Mouse (Mus musculus) embryo, embryonic 11 days (tissue): ENCODE results near the gene Snap47.

Experiments
- DNase-seq: peaks from one replicate; pipeline ENCODE4 v3.0.0-alpha.2; 2015

The Snap47 gene

DNA sequence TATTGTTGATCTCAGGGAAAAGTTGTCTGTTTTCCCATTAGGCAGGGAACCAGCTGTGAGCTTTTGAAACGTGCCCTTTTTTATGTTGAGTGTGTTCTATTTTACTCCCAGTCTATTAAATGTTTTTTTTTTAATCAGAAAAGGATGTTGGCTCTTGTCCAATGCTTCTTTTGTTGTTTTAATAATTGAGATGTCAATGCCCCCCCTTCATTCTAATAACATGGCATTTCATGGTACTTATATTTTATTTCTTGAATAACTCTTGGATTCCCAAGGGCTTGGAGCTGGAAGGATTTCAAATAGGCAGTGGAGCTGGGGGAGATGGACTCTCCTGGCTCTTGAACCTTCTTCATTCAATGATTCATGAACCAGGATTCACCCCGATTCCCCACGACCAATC is 85.0 kb downstream of the Snap47 start:
- no peak for DNase-seq

DNA sequence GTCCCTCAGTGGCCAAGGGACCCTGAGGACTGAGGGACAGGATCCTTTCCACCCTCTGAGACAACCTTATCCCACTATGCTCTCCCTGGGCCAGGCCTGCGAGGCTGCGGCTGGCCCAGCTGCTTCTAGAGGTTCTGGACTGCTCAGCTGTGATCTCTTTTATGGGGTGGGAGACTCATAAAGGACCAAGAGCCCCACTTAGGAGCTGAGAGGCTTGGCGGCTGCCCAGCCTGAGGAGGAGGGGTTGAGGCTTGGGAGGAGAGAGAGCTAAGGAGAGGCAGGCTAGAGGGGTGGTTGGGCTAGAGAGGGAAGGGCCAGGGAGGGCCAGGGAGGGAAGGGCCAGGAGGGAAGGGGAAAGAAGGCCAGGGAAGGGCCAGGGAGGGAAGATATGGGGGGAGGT is 86.6 kb downstream of the Snap47 start:
- no peak for DNase-seq

DNA sequence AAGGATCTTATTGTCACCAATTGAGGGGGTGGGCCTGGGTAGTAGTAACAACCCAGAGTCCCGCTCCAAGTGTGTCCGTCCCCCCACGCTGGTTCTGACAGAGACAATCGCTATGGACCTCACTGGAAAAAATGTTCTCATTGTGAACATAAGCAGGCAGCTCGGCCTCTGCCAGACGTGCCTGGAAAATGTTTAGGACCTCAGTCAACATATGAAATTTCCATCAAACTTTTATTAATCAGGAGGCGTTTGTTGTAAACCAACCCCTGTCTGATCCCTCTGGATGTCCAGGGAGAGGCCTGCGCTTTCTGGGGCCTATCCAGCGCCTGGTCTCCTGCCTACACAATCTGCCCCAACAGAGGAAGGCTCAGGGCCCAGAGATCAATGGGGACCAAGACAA is 87.0 kb downstream of the Snap47 start:
- DNase-seq = no peak

DNA sequence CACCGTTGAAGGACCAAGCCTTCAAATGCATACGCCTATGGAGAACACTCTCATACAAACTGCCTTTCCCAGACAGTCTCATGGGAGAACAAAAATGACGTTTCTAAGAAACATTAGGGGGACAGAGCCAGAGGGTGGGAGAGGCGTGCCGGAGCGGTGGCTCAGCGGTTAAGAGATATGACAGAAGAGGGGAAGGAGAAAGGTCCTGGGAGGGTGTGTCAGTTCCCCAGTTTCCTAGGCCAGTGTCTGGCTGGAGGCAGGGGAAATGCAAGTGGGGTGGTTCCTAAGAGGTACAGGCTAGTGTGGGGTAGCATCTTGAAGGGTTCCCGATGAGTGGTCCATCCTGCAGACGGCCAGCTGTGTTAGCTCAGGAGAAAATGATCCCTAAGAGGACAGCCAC is 89.7 kb downstream of the Snap47 start:
- no peak for DNase-seq
